Mouse (Mus musculus) spleen, adult 2 months (tissue): ENCODE measurements around the gene Snx15. TPM values are rescaled to one million over a fixed set of nuclear protein-coding genes. Genes with fewer than 3 reads are reported as not detected.
A peak's percentile ranks its signal among the peaks of the same experiment; 100 is the strongest.
"Not testable (repeated sequence)": the region's sequence is repeated elsewhere in the genome, so short reads cannot be mapped to it uniquely, and the experiment has no call there.

Experiments used
- DNase-seq, 2 experiments: peaks; one replicate each; pipeline versions ENCODE4 v3.0.0 to v3.0.0-alpha.2; 2012 to 2021; ENCODE audit warnings: low spot score in 2 of 2, low read depth in 1 of 2
- H3K27ac ChIP-seq: fragments of 200-500 bp; 2 replicates; pipeline ENCODE4 v1.5.1; 2012; ENCODE audit warnings: low read length, inconsistent platforms; ENCODE audit not compliant: insufficient read depth
- H3K27me3 ChIP-seq: fragments of 200-500 bp; 2 replicates; pipeline ENCODE4 v1.6.1; 2012; ENCODE audit warnings: mild to moderate bottlenecking, moderate library complexity, low read length, inconsistent platforms; ENCODE audit not compliant: control insufficient read depth, insufficient read depth
- H3K36me3 ChIP-seq: fragments of 200-500 bp; 2 replicates; pipeline ENCODE4 v1.6.1; 2012; ENCODE audit warnings: mild to moderate bottlenecking, low read length, inconsistent platforms; ENCODE audit not compliant: control insufficient read depth, insufficient read depth
- H3K4me1 ChIP-seq: fragments of 200-500 bp; 2 replicates; pipeline ENCODE4 v1.6.1; 2011; ENCODE audit warnings: inconsistent platforms; ENCODE audit not compliant: control insufficient read depth, insufficient read depth, insufficient read length
- H3K4me3 ChIP-seq: fragments of 200-500 bp; 2 replicates; pipeline ENCODE4 v1.5.1; 2011; ENCODE audit warnings: mild to moderate bottlenecking, inconsistent platforms; ENCODE audit not compliant: insufficient read depth, insufficient read length; ENCODE audit errors: extremely low read depth
- CTCF ChIP-seq: fragments of 200-500 bp; IDR thresholded peaks from 2 replicates; pipeline ENCODE4 v1.5.1; 2011; ENCODE audit warnings: mild to moderate bottlenecking, inconsistent platforms; ENCODE audit not compliant: insufficient read depth, insufficient read length, insufficient replicate concordance; ENCODE audit errors: extremely low read depth
- POLR2A ChIP-seq: fragments of 200-500 bp; IDR thresholded peaks from 2 replicates; pipeline ENCODE4 v1.6.1; 2011; ENCODE audit warnings: low read depth, low read length, inconsistent platforms
- WGBS: fragments of 180-500 bp; shearing (Covaris S2); methylation state at CpG from one replicate; pipeline ENCODE4 v1.1.7; 2018; 5-methylcytosine and 5-hydroxymethylcytosine counted together
- polyA plus RNA-seq: library from polyadenylated mRNA; depleted of rRNA; stranded (reverse); fragments of >200 nt; gene quantifications from 2 replicates; pipeline ENCODE4 v1.2.3, GENCODE M21; 2012

Snx15 gene
- polyA plus RNA-seq, 1 experiment = 50.9 TPM

DNA sequence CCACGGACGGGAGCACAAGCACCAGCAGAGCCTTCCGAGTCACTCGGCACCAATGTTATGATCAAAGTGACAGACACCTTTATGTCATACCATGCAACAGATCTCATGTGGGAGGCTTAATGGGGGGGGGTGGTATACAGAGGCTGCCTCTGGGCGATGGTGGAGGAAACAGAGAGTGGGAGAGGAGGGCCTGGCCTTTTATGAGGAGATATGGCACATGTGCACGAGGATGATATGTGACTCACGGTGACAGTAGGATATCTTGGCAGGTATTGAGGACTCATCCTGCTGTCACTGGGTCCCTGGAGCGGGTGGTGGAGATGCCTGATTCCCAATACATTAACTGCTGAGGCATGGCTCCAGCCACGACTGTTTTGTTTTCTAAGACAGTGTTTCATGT lies 27.1 kb upstream of the Snx15 start:
- Histone ChIP-seq H3K27me3 (no peaks in the 10 kb centered on the region), H3K36me3 (no peaks in the 10 kb centered on the region), H3K27ac (no peak overlapping the region), H3K4me3 (no peak overlapping the region), H3K4me1 (peaks cover 3% of the 10 kb centered on the region; the same call in 1 of the 2 replicates)
- 85% methylated on average over 9 of the region's 9 CpGs for WGBS
- TF ChIP-seq POLR2A (no peak), CTCF (no peak)
- no peak for DNase-seq

DNA sequence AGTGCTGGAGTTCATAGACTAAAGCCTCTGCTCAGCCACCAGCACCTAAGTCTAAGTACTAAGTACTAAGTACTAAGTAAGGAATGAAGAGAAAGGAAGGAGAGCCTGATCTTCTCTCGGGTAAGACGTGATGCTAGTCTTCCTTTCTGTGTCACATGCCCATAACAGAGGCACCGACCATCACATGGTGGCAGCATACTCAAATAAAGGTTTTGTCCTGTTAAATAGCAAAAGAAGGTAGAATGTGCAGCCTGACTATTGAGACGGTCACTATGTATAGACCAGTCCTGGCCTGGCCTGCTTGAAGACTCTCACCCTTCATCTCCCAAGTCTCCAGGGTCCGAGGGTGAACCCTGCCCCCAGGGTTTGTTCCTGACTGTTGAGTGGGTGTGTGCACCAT lies 16.7 kb upstream of the Snx15 start:
- Histone ChIP-seq H3K36me3 (no peaks in the 10 kb centered on the region), H3K4me1 (no peaks in the 10 kb centered on the region), H3K27ac (no peak overlapping the region), H3K4me3 (no peak overlapping the region), H3K27me3 (no peaks in the 10 kb centered on the region)
- TF ChIP-seq CTCF (no peak), POLR2A (no peak)
- no peak for DNase-seq
- WGBS = 73% methylated on average over 5 of the region's 5 CpGs

DNA sequence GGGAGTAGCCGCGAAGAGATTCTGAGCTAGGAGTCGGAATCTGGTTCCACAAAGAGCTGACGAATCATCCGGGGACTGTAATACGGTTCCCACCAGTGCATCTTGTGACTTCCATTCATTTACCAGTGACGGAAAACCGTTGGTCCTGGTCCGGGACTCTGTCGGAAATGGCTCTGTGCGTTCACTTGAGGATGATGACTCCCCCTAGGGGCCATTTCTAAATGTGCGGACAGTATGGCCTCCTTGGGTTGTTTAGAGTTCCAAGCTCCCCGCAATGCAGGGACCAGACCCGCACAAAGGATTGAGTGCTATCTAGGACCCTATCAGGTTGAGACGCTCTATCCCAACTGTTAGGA lies 13.3 kb upstream of the Snx15 start, which contains the start of gene Arl2:
Gene Arl2 (minus strand): TSS at position 155 of the 356 bp plus-strand sequence.
- no peaks in the 10 kb centered on the region for H3K27me3 ChIP-seq
- TF ChIP-seq CTCF (peak; percentile 45; the same call in 1 of the 2 replicates), POLR2A (no peak)
- peak within 1 kb of the TSS; percentile 96 for H3K4me3 ChIP-seq
- no peaks in the 10 kb centered on the region; the same call in 1 of the 2 replicates for H3K36me3 ChIP-seq
- no peaks in the 10 kb centered on the region for H3K4me1 ChIP-seq
- DNase-seq = peak; percentile 70 to 82
- 2% methylated on average over 15 of the region's 15 CpGs for WGBS
- peak within 1 kb of the TSS; percentile 97 for H3K27ac ChIP-seq

DNA sequence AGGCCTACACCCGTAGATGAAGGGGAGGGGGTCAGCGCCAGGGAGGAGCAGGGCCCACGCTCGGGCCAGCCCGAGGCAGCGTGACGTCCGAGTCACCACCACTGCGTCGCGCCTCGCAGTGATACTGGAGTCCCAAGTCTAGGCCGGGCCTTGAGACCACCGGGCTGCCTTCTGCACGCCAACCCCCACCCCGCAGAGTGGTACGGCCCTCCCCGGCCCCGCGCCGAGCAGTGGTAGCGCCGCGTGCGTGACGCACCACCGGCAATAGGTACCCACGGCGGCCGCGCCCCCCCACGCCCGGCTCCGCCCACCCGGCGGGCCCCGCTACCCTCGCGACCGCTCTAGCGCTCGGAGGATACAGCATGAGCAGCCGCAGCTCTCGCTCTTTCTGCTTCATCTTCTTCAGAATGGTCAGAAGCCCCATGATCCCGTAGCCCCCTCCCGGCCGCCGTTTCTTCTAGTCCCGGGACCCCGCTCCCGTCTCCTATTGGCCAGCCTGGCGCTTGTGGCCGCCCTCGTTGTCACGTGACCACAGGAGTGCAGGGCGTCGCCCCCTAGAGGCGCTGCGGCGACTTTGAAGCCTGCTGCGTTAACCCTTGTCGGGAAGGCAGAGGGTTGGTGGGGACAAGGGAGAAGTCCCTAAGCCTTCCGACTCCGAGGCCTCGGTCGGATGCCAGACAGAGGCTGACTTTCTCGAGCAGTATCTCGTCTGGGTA lies 12.7 kb upstream of the Snx15 start, which contains the start of gene Batf2:
Gene Batf2 (plus strand): TSS at position 306 of the 716 bp plus-strand sequence.
- H3K4me1 ChIP-seq = no peaks in the 10 kb centered on the region
- H3K36me3 ChIP-seq = no peaks in the 10 kb centered on the region; the same call in 1 of the 2 replicates
- peak within 1 kb of the TSS; percentile 96 for H3K4me3 ChIP-seq
- no peaks in the 10 kb centered on the region for H3K27me3 ChIP-seq
- WGBS = 1% methylated on average over 63 of the region's 68 CpGs
- TF ChIP-seq POLR2A (peak; percentile 11; the same call in 1 of the 2 replicates), CTCF (peak; percentile 79)
- peak; percentile 85 to 91 for DNase-seq
- H3K27ac ChIP-seq = peak within 1 kb of the TSS; percentile 97

DNA sequence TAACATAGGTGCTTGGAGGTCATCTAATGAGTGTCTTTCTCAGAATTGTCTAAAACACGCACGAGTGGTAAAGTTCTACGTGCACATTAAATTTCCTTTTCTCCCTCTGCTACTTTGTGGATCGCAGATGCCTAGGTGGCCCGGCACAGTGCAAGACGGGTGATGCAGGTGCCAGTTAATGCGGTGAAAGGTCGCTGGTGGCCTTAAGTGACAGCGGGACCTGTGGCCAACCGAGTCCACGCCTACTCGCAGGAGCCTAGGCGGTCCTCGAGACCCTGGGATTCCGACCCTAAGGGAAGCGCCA lies 12.2 kb upstream of the Snx15 start:
- no peaks in the 10 kb centered on the region; the same call in 1 of the 2 replicates for H3K36me3 ChIP-seq
- TF ChIP-seq CTCF (no peak), POLR2A (no peak)
- no peaks in the 10 kb centered on the region for H3K27me3 ChIP-seq
- H3K4me3 ChIP-seq = peak overlapping the region; percentile 96
- peak overlapping the region; percentile 97 for H3K27ac ChIP-seq
- 1% methylated on average over 16 of the region's 16 CpGs for whole genome bisulfite sequencing
- DNase-seq = no peak
- no peaks in the 10 kb centered on the region for H3K4me1 ChIP-seq

DNA sequence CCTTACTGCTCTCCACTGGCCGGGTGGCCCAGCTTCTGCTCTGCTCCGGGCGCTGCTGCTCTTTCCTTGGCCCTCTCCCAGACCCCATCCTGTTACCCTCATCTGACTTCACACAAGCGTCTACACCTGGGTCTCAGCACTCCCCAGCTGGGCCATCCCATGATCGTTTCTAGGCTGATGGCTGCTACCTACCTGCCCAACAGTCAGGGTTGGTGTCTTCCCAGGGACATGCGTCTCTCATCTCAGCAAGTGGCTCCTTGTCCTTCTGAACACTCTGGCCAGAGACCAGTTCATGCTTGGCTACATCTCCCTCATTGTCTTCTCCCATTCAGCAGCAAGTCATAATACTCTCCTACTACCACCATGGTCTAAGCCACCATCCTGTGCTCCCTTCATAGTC lies 11.6 kb upstream of the Snx15 start:
- no peak for DNase-seq
- no peaks in the 10 kb centered on the region; the same call in 1 of the 2 replicates for H3K36me3 ChIP-seq
- H3K27me3 ChIP-seq = no peaks in the 10 kb centered on the region
- no peak for TF ChIP-seq CTCF
- no peak for TF ChIP-seq POLR2A
- no peaks in the 10 kb centered on the region for H3K4me1 ChIP-seq
- no peak overlapping the region for H3K4me3 ChIP-seq
- H3K27ac ChIP-seq = no peak overlapping the region
- WGBS = 91% methylated on average over 6 of the region's 6 CpGs

DNA sequence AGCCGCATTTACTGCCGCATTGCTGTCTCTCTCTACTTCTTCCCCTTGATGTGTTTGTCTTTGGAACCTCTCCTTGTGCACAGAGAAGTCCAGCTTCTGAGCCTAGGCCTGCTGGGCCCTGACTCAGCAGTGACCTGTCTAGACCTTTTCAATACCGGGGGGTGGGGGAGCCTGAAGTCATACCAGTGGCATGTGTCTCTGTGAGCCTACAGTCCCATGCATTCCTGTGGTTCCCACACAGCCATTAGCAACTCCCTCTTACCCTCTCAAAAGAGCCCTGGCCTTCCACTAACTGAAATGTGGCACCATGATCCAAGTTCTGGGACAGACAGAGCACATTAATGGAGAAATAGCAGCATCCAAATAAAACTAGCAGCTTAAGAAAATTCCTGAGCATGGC lies 8.3 kb upstream of the Snx15 start:
- 92% methylated on average over 3 of the region's 3 CpGs for WGBS
- Histone ChIP-seq H3K36me3 (no peaks in the 10 kb centered on the region; the same call in 1 of the 2 replicates), H3K27me3 (no peaks in the 10 kb centered on the region), H3K27ac (no peak overlapping the region), H3K4me3 (no peak overlapping the region), H3K4me1 (no peaks in the 10 kb centered on the region)
- no peak for DNase-seq
- TF ChIP-seq CTCF (no peak), POLR2A (no peak)

DNA sequence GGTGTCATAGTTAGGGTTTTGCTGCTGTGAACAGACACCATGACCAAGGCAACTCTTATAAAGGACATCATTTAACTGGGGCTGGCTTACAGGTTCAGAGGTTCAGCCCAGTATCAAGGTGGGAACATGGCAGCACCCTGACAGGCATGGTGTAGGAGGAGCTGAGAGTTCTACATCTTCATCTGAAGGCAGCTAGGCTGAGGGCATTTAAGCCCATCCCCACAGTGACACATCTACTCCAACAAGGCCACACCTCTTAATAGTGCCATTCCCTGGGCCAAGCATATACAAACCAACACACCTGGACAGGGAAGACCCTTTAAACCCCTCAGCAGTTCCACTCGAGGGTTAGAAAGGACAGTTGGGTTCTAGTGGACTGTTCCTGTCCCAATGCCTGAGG lies 5.1 kb upstream of the Snx15 start:
- WGBS = 48% methylated on average over 1 of the region's 1 CpGs
- not testable (repeated sequence) for DNase-seq, H3K27ac ChIP-seq, H3K36me3 ChIP-seq, H3K4me1 ChIP-seq, H3K27me3 ChIP-seq, H3K4me3 ChIP-seq
